Mouse (Mus musculus) ES-E14 (cell line): ENCODE data around the gene Kif1c. TPM values are rescaled to one million over a fixed set of nuclear protein-coding genes. Genes with fewer than 3 reads are reported as not detected.

Experiments used
- DNase-seq: peaks from one replicate; pipeline ENCODE4 v3.0.0-alpha.2; 2013; ENCODE audit warnings: low read depth, low spot score
- H3K27ac ChIP-seq: 2 replicates; pipeline ENCODE4 v1.5.1; 2012; ENCODE audit warnings: low read depth, mild to moderate bottlenecking, low read length, moderate library complexity, mixed read lengths; ENCODE audit not compliant: poor library complexity, insufficient read depth, severe bottlenecking
- H3K36me3 ChIP-seq: 2 replicates; pipeline ENCODE4 v1.6.1; 2012; ENCODE audit warnings: mild to moderate bottlenecking, low read length, moderate library complexity, mixed read lengths; ENCODE audit not compliant: control insufficient read depth, poor library complexity, insufficient read depth, severe bottlenecking
- H3K4me1 ChIP-seq, 2 experiments: fragments of 150-350 bp in 1 of 2; sonication (generic) in 1 of 2; 2 replicates each; pipeline ENCODE4 v1.6.1; 2012; ENCODE audit warnings: low read length in 2 of 2, mild to moderate bottlenecking in 1 of 2, mixed read lengths in 1 of 2; ENCODE audit not compliant: control insufficient read depth in 2 of 2, insufficient read depth in 2 of 2, poor library complexity in 1 of 2
- H3K4me3 ChIP-seq, 2 experiments: fragments of 150-350 bp in 1 of 2; sonication (generic) in 1 of 2; 2 replicates each; pipeline ENCODE4 v1.5.1; 2012; ENCODE audit warnings: low read length in 2 of 2, low read depth in 1 of 2, mild to moderate bottlenecking in 1 of 2, mixed read lengths in 1 of 2; ENCODE audit not compliant: insufficient read depth in 1 of 2, poor library complexity in 1 of 2, severe bottlenecking in 1 of 2
- H3K9ac ChIP-seq: 2 replicates; pipeline ENCODE4 v1.6.1; 2012; ENCODE audit warnings: low read depth, mild to moderate bottlenecking, low read length, mixed read lengths; ENCODE audit not compliant: poor library complexity, insufficient read depth, severe bottlenecking
- H3K9me3 ChIP-seq: fragments of 150-350 bp; sonication (generic); 2 replicates; pipeline ENCODE4 v1.6.1; 2012; ENCODE audit warnings: low read depth, mild to moderate bottlenecking, low read length; ENCODE audit not compliant: control insufficient read depth, insufficient read depth
- CHD2 ChIP-seq: IDR thresholded peaks from 2 replicates; pipeline ENCODE4 v1.6.1; 2014; ENCODE audit warnings: mild to moderate bottlenecking, low read depth, low read length, inconsistent platforms
- HCFC1 ChIP-seq: IDR thresholded peaks from 2 replicates; pipeline ENCODE4 v1.6.1; 2012; ENCODE audit warnings: low read length, inconsistent platforms, borderline replicate concordance; ENCODE audit not compliant: insufficient read depth
- MAFK ChIP-seq: IDR thresholded peaks from 2 replicates; pipeline ENCODE4 v1.6.1; 2014; ENCODE audit warnings: mild to moderate bottlenecking, low read depth, low read length, inconsistent platforms; ENCODE audit not compliant: insufficient read depth
- ZC3H11A ChIP-seq: IDR thresholded peaks from 2 replicates; pipeline ENCODE4 v1.6.1; 2012; ENCODE audit warnings: low read depth, mild to moderate bottlenecking, inconsistent platforms, low read length, borderline replicate concordance
- ZNF384 ChIP-seq: IDR thresholded peaks from 2 replicates; pipeline ENCODE4 v1.6.1; 2012; ENCODE audit warnings: low read depth, low read length, inconsistent platforms
- in situ Hi-C, 2 experiments: fragments of 600-800 bp; cut with MboI; formaldehyde crosslinking; loops; one replicate each; pipeline ENCODE4 v1.15.1; 2025; ENCODE audit warnings: low sequenced_read_pairs in 2 of 2, inconsistent platforms in 1 of 2; ENCODE audit not compliant: unreplicated experiment in 2 of 2
- total RNA-seq: library from RNA; depleted of rRNA; stranded (reverse); fragments of 300-350 nt; gene quantifications from 2 replicates; pipeline ENCODE4 v1.2.3, GENCODE M21; 2012

Gene Kif1c
- total RNA-seq, 1 experiment, result 29.2 TPM

- H3K4me1 ChIP-seq, result peaks cover 8 to 21% of the 10 kb centered on the region in 2 experiments; a peak in 3 of 4 replicates
These were observed 46.8 kb upstream of the Kif1c start for GRCm38 (mm10) chr11:70653345-70654197.

GRCm38 (mm10) chr11:70654198-70654922, 46.0 kb upstream of the Kif1c start, which contains the start of gene Pfn1:
Gene Pfn1 (minus strand): TSS chr11:70654644.
- in situ Hi-C loops, result no loop called here
- Histone ChIP-seq H3K9ac (peak within 1 kb of the TSS; percentile 99), H3K4me3 (peak within 1 kb of the TSS; percentile 89 to 98), H3K4me1 (peaks cover 8 to 23% of the 10 kb centered on the region in 2 experiments; a peak in 3 of 4 replicates), H3K36me3 (peaks cover 40% of the 10 kb centered on the region), H3K9me3 (no peaks in the 10 kb centered on the region), H3K27ac (peak within 1 kb of the TSS; percentile 98)
- DNase-seq, result peak; percentile 47
- TF ChIP-seq CHD2 (no peak), ZNF384 (no peak), MAFK (no peak), ZC3H11A (no peak), HCFC1 (no peak)

More at GRCm38 (mm10) chr11:70653345-70654197, 46.8 kb upstream of the Kif1c start:
- peaks cover 44% of the 10 kb centered on the region for H3K36me3 ChIP-seq
- no peaks in the 10 kb centered on the region for H3K9me3 ChIP-seq
- peak overlapping the region; percentile 98 for H3K27ac ChIP-seq
- H3K9ac ChIP-seq, result peak overlapping the region; percentile 99
- DNase-seq, result no peak
- TF ChIP-seq ZNF384 (no peak), ZC3H11A (no peak), CHD2 (no peak), HCFC1 (no peak; the same call in 1 of the 2 replicates), MAFK (no peak)
- peak overlapping the region; percentile 89 to 98 for H3K4me3 ChIP-seq
- in situ Hi-C loops, result no loop called here

- in situ Hi-C loops, result no loop called here
- peak overlapping the region; percentile 83 for H3K27ac ChIP-seq
- TF ChIP-seq MAFK (no peak), HCFC1 (no peak), CHD2 (peak; percentile 49; the same call in 1 of the 2 replicates), ZC3H11A (no peak), ZNF384 (no peak)
These were observed 45.3 kb upstream of the Kif1c start for GRCm38 (mm10) chr11:70654923-70655570.

More at GRCm38 (mm10) chr11:70654923-70655570, 45.3 kb upstream of the Kif1c start:
- Histone ChIP-seq H3K36me3 (peaks cover 34% of the 10 kb centered on the region), H3K4me1 (peaks cover 8 to 25% of the 10 kb centered on the region in 2 experiments; a peak in 3 of 4 replicates), H3K9me3 (no peaks in the 10 kb centered on the region), H3K9ac (peak overlapping the region; percentile 87), H3K4me3 (peak overlapping the region; percentile 89 to 98)
- DNase-seq, result peak; percentile 54
